In the genomic region with DNA sequence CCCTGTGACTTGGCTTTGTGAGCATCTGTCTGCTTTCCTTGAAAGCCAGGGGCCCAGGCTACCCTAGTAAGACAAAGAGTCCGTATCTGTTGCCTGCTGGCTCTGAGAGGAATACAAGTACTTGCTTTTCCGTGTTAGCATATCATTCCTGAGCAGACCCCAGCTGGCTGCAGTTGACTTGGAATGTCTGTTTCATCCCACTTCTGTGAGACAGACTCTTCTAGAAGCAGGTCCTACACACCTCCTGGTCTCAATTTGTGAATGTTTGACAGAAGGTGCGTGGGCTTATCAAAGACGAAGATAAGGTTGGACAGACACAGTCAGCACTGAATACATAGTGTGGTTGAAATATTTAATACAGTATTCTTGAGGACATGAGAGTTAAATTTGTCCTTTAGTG, we compare ENCODE assay signal across 10 mouse cellular contexts. TPM values are rescaled to one million over a fixed set of nuclear protein-coding genes. Genes with fewer than 3 reads are reported as not detected.
DNase-seq lines count a peak whose midpoint lies in the region; ATAC-seq and TF ChIP-seq lines count a peak whose summit lies in the region.
"Had no signal": no experiment of that assay in that cellular context is flagged by ENCODE, and none has a peak within 500 bp of the region (broad histone marks: within the 10 kb centered on the region; RNA-seq: fewer than 3 reads in every experiment).

No protein-coding gene starts in this region.

- 31% methylated on average over 4 of the region's 4 CpGs for WGBS in heart, embryonic 16.5 days
- WGBS in midbrain, embryonic 10.5 days = 81% methylated on average over 4 of the region's 4 CpGs
- WGBS in midbrain, embryonic 11.5 days = 88% methylated on average over 4 of the region's 4 CpGs

- no peak for ATAC-seq in heart, embryonic 16.5 days (replicated peaks; ENCODE audit: extremely low read depth, insufficient read depth, low FRiP score)
- ATAC-seq in midbrain, embryonic 11.5 days (ENCODE audit: low FRiP score) = no peak
- ATAC-seq: forebrain, embryonic 14.5 days; hindbrain, postnatal 0 days had no signal

- no peaks in the 10 kb centered on the region for H3K9me3 ChIP-seq in heart, embryonic 16.5 days (replicated peaks; ENCODE audit: control insufficient read depth, low read length)
- no peaks in the 10 kb centered on the region for H3K9me3 ChIP-seq in midbrain, embryonic 10.5 days (replicated peaks)
- H3K9me3 ChIP-seq in midbrain, embryonic 11.5 days (ENCODE audit: control insufficient read depth, low read length) = no peaks in the 10 kb centered on the region

- no peak overlapping the region for H3K9ac ChIP-seq in heart, embryonic 16.5 days (ENCODE audit: low read length)
- H3K9ac ChIP-seq in midbrain, embryonic 11.5 days (ENCODE audit: low read length) = no peak overlapping the region

- H3K27ac ChIP-seq in heart, embryonic 16.5 days (ENCODE audit: low read length) = 0 out of 2 replicates have a peak overlapping the region, but pooled peaks have one; percentile 9
- 0 out of 2 replicates have a peak overlapping the region, but pooled peaks have one; percentile 38 for H3K27ac ChIP-seq in midbrain, embryonic 10.5 days (replicated peaks)
- H3K27ac ChIP-seq in midbrain, embryonic 11.5 days (ENCODE audit: low read depth, low read length) = no peak overlapping the region
- 0 out of 2 replicates have a peak overlapping the region, but pooled peaks have one; percentile 1 for H3K27ac ChIP-seq in embryonic fibroblast, embryonic 13.5 days (ENCODE audit: insufficient read depth, low read length)
- H3K27ac ChIP-seq: hindbrain, postnatal 0 days had no signal

- no peaks in the 10 kb centered on the region for H3K27me3 ChIP-seq in heart, embryonic 16.5 days (ENCODE audit: control insufficient read depth, insufficient read depth, low read length)
- H3K27me3 ChIP-seq in midbrain, embryonic 10.5 days (ENCODE audit: low read depth, poor library complexity, severe bottlenecking) = no peaks in the 10 kb centered on the region
- no peaks in the 10 kb centered on the region for H3K27me3 ChIP-seq in midbrain, embryonic 11.5 days (ENCODE audit: control insufficient read depth, insufficient read depth, low read length)

- H3K4me2 ChIP-seq in heart, embryonic 16.5 days (ENCODE audit: low read depth, low read length) = no peak overlapping the region
- no peak overlapping the region for H3K4me2 ChIP-seq in midbrain, embryonic 11.5 days

- no peak overlapping the region for H3K4me3 ChIP-seq in heart, embryonic 16.5 days (ENCODE audit: low read length)
- no peak overlapping the region for H3K4me3 ChIP-seq in midbrain, embryonic 10.5 days
- no peak overlapping the region for H3K4me3 ChIP-seq in midbrain, embryonic 11.5 days (ENCODE audit: low read depth, low read length)
- H3K4me3 ChIP-seq in embryonic fibroblast, embryonic 13.5 days (ENCODE audit: insufficient read depth, low read length) = no peak overlapping the region

- H3K36me3 ChIP-seq in heart, embryonic 16.5 days (ENCODE audit: control insufficient read depth, insufficient read depth) = peaks cover 18% of the 10 kb centered on the region
- H3K36me3 ChIP-seq in midbrain, embryonic 10.5 days = peaks cover 51% of the 10 kb centered on the region
- H3K36me3 ChIP-seq in midbrain, embryonic 11.5 days (ENCODE audit: control insufficient read depth, insufficient read depth, low read length) = no peaks in the 10 kb centered on the region; the same call in 1 of the 2 replicates

- peaks cover 15% of the 10 kb centered on the region for H3K4me1 ChIP-seq in heart, embryonic 16.5 days (ENCODE audit: control insufficient read depth, insufficient read depth, low read length)
- H3K4me1 ChIP-seq in midbrain, embryonic 10.5 days = peaks cover 19% of the 10 kb centered on the region
- no peaks in the 10 kb centered on the region for H3K4me1 ChIP-seq in midbrain, embryonic 11.5 days (ENCODE audit: control insufficient read depth, insufficient read depth, low read length)
- peaks cover 6% of the 10 kb centered on the region for H3K4me1 ChIP-seq in embryonic fibroblast, embryonic 13.5 days (ENCODE audit: control insufficient read depth, insufficient read depth, low read length)

- no peak for TF ChIP-seq POLR2A in embryonic fibroblast, embryonic 13.5 days (IDR thresholded peaks at IDR 0.05; ENCODE audit: low read depth, low read length)

- TF ChIP-seq CTCF in embryonic fibroblast, embryonic 13.5 days (IDR thresholded peaks at IDR 0.05; ENCODE audit: borderline replicate concordance, insufficient read depth, low read length) = no peak

- DNase-seq in heart, adult 9 months (ENCODE audit: low spot score in 2 of 2) = no peak
- DNase-seq in midbrain, embryonic 10.5 days (ENCODE audit: low spot score) = no peak
- no peak for DNase-seq in midbrain, embryonic 11.5 days (ENCODE audit: low spot score, missing footprints)
- peak; percentile 68 to 83 for DNase-seq in right cerebral cortex, postnatal 36 days (ENCODE audit: low spot score in 2 of 2)
- no peak for DNase-seq in Muller cell, postnatal 12 days (ENCODE audit: inconsistent ontology term)
- no peak for DNase-seq in cerebellum, adult 8-10 months

RNA-seq across cellular contexts. Expression of gene Tmem120a, which starts 31.4 kb away (rescaled TPM):
- polyA plus RNA-seq in heart, embryonic 16.5 days (2015; fragmentation: Nextera tagmentation; extraction: Ambion mirVana) = 36.3 and 37.4 TPM in 2 replicates
- 64.1 and 65.9 TPM in 2 replicates for polyA plus RNA-seq in midbrain, embryonic 10.5 days (2016; fragmentation: Nextera tagmentation; extraction: Ambion mirVana)
- 57.5 and 59.9 TPM in 2 replicates for polyA plus RNA-seq in midbrain, embryonic 11.5 days (2014; fragmentation: Nextera tagmentation; extraction: Ambion mirVana)
- 89.3 and 94.7 TPM in 2 replicates for polyA plus RNA-seq in embryonic fibroblast, embryonic 13.5 days (2011; ENCODE audit: insufficient read length, low read depth, missing spikeins)

RNA-seq across cellular contexts. Expression of gene Por, which starts 43.0 kb away (rescaled TPM):
- polyA plus RNA-seq in heart, embryonic 16.5 days (2015; fragmentation: Nextera tagmentation; extraction: Ambion mirVana) = 52.6 and 56.7 TPM in 2 replicates
- polyA plus RNA-seq in midbrain, embryonic 10.5 days (2016; fragmentation: Nextera tagmentation; extraction: Ambion mirVana) = 114 and 145 TPM in 2 replicates
- 79.9 and 95.4 TPM in 2 replicates for polyA plus RNA-seq in midbrain, embryonic 11.5 days (2014; fragmentation: Nextera tagmentation; extraction: Ambion mirVana)
- polyA plus RNA-seq in embryonic fibroblast, embryonic 13.5 days (2011; ENCODE audit: insufficient read length, low read depth, missing spikeins) = 58.5 and 98.3 TPM in 2 replicates

Comparison
In these comparisons a context has a peak if more than half of its experiments do, and no peak if none do; other contexts are left out.
1. DNase-seq: peak in right cerebral cortex, postnatal 36 days (2 of 2); none in heart, adult 9 months (0 of 2), midbrain, embryonic 10.5 days (single experiment), midbrain, embryonic 11.5 days (single experiment), Muller cell, postnatal 12 days (single experiment) and cerebellum, adult 8-10 months (single experiment).